Mouse (Mus musculus): ENCODE data around the gene Mapk8. TPM values are rescaled to one million over a fixed set of nuclear protein-coding genes. Genes with fewer than 3 reads are reported as not detected.

The Mapk8 gene
- total RNA-seq, 2 experiments from 2014 or later, result 113 to 116 TPM

GRCm38 (mm10) chr14:33351019-33351418, 95.9 kb downstream of the Mapk8 start:
- no peak for DNase-seq (ENCODE audit: low spot score in 2 of 2)

DNA sequence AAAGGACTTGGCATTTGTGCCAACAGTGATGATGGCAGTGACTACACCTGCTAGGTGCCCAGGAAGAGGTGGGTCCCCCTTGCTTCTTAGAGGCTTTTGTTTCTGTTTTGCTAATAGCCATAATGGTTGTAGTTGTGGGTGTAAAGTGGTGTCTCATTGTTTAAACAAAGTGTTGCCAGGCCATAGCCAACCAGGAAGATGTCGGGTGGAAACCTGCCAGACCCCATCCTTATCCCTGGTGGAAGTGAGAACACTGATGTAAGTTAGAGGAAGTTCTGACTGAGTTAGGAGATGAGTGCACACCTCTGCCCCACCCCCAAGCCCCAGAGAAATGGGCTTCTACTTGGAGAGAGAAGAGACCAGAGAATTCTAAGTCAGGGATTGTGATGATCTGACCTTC, 98.8 kb downstream of the Mapk8 start:
- no peak for DNase-seq (ENCODE audit: low spot score in 2 of 2)

GRCm38 (mm10) chr14:33347738-33348137, 99.2 kb downstream of the Mapk8 start:
- no peak for DNase-seq (ENCODE audit: low spot score in 2 of 2)

- DNase-seq (ENCODE audit: low spot score in 2 of 2), result no peak
Observed at GRCm38 (mm10) chr14:33346546-33346945, 100.4 kb downstream of the Mapk8 start.

DNA sequence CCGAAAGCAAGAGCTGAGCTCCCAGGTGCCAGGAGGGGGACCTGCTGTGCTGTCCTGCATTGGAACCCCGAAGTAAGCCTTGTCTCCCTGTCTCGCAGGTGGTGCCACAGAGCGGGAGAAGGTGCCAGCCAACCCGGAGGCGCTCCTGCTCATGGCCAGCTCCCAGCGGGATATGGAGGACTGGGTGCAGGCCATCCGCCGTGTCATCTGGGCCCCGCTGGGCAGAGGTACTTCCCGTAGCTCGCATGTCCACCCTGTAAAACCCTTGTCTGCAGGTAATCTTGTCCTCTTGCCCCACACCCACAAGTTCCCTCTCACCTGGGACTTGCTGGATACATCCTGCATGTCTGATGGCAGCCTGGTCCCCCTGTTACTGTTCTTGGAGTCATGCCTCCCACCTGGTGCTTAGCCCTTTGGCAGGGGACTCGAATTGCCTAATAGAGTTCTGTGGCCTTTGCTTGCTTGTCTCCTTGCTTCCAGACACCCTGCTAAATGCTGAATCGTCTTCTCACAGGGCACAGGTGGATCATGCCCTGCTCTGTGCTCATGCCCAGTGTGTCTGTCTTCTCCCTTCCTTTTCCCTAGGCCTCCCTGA, 103.7 kb downstream of the Mapk8 start:
- no peak for DNase-seq (ENCODE audit: low spot score in 2 of 2)

- DNase-seq (ENCODE audit: low spot score in 2 of 2), result no peak
Observed at GRCm38 (mm10) chr14:33338684-33339083, 108.3 kb downstream of the Mapk8 start.

DNA sequence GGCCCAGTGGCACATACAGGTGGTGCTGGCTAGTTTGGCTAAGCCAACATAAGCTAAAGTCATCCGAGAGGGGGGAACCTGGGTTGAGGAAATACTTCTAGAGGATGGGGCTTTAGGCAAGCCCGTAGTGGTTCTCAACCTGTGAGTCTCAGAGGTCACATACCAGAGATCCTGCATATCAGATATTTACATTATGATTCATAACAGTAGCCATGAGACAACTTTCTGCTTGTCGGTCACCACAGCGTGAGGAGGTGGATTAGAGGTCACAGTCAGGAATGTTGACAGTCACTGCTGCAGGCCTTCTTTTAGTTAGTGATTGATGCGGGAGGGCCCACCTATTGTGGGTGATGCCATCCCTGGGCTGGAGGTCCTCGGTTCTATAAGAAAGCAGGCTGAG, 111.2 kb downstream of the Mapk8 start:
- no peak for DNase-seq (ENCODE audit: low spot score in 2 of 2)

DNA sequence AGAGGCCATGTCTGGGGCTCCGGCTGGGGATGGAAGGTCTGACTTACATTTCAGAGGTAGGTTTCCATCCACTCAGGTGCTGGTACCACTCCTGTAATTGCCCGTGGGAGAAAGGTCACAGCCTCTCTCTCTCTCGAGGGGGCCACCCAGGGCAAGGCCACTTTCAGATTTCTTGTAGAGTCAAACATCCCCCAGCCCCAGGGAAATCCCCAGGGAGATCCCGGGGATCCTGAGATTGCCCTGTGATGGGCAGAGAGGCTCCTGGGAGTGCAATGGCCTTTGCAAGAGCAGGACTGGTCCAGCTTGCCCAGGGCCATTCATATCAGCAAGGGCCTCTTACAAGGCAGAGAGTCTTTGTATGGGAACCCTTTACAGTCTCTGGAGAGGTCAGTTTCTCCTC, 112.6 kb downstream of the Mapk8 start:
- no peak for DNase-seq (ENCODE audit: low spot score in 2 of 2)

DNA sequence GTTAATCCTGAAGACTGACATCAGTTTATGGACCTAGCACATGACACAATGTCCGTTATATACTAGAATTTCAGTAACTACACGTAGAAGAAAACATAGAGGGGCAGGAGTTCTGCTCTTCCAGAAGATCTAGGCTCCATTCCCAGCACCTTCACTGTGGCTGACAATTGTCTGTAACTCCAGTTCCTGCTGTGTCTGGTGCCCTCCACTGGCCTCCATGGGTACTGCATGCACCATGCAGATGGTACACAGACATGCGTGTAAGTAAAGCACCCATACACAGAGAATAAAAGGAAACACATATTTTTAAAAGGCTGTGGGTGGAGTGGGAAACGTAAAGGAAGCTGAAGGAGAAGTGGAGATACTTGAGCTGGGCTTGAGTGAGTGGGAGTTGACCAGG, 113.1 kb downstream of the Mapk8 start:
- no peak for DNase-seq (ENCODE audit: low spot score in 2 of 2)

DNA sequence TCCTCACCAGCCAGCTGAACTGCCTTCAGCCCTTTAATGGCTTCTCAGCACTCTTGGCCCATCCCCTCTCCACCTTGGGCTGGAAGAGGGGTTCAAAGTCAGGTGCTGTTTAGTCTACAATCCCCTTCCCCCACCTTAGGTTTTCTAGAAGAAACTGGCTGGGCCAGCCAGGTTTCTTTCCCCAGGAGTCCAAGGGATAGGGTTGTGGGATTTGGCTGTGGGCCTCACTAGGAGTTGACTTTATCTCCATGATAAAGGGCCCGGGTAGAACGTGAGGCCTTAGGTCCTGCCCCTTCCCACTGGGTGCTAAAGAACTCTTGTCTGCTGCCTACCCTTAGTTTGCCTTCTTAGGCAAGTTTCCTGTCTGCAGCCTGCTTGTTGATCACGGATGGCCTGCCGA, 115.3 kb downstream of the Mapk8 start:
- DNase-seq (ENCODE audit: low spot score in 2 of 2), result no peak

DNA sequence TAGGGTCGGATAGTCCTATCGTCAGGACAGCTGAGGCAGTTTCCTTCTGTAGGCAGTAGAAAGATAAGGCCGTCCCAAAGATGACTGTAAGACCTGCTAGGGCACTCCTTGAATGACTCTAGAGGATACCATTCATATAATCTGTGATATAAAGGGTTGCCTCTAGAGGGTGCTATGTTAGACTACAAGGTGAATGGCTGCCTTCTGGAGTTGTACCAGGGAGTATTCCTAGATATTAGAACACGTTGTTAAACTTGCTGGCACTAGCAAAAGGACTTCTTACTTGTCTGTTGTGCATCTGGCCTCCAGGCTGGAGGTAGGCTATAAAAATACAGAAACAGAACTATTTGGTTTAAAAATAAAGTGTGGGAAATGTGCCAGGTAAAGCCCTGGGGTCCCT, 116.0 kb downstream of the Mapk8 start:
- no peak for DNase-seq (ENCODE audit: low spot score in 2 of 2)

DNA sequence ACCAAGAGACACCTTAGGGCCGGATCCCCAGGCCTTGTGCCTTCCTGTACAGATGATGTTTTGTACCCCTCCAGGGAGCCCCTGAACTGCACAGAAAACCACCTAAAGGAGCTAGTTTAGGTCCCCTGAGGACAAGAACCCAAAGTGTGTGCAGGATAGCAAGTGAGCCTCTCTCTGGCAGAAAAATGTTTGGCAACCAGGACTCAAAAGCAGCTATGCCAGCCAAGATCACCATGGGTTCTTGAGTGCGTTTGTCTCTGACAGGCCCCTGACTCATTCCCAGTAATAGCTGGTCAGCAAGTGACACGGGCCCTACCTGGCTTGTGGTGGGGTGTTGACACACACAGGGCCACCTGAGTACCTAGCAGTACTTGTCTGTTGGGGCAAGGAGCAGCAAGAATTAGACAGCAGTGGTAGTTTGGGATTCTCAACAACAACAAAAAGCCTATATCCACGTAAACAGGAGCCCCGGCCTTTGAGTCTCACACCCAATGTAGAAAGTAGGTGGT, 117.6 kb downstream of the Mapk8 start:
- DNase-seq (ENCODE audit: low spot score in 2 of 2), result no peak

GRCm38 (mm10) chr14:33328369-33328768, 118.6 kb downstream of the Mapk8 start:
- peak; percentile 34 to 47 for DNase-seq (ENCODE audit: low spot score in 2 of 2)

Other genes starting within 250 kb of the Mapk8 start
- gene Arhgap22, start 233.1 kb downstream of the Mapk8 start, total RNA-seq (2021), result 10 to 100 TPM in 1 of 2 experiments, 1 to 10 TPM in 1; 9.9 to 10.9 TPM
- gene Frmpd2, start 24.5 kb upstream of the Mapk8 start, total RNA-seq (2021), result 1 to 10 TPM; 1.7 to 2.0 TPM
- under 1 TPM; 0.62 to 0.76 TPM for gene Ptpn20, start 142.0 kb upstream of the Mapk8 start, total RNA-seq (2021)